In the genomic region with DNA sequence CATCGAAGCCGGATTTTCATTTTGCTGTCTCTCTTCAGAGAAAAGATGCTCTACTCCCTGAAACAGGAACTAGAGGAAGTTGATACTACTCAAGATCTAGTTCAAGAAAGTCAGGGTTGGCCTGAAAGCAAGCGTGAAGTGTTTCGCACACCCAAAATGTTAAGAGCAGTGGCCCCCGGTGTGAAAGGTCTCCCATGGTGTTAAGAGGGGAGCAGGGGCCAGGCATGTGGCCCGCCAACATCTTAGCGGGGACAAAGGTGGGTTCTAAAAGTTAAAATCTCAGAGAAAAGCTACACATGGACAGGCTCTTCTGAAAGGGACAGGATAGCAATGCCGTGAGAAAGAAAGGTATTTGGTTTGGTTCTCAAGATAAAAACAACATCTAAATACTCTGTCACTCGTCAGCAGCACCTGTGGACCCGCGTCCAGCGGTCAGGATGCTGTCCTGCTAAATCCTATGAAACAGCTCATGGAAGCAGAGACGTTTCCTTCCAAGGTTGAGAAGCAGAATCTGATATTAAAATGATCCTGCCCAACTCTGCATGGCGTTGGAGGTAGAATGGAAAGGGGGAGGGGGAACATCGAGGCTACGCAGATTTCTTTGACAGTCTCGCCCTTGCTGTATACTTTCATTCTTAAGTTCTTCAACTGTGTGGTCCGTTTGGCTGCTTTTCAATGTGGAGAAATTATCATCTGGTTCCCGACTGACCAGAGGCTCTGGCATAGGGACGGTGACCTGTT, we compare ENCODE assay signal across 9 mouse cellular contexts. TPM values are rescaled to one million over a fixed set of nuclear protein-coding genes. Genes with fewer than 3 reads are reported as not detected.
A peak's percentile ranks its signal among the peaks of the same experiment; 100 is the strongest.
DNase-seq lines count a peak whose midpoint lies in the region; ATAC-seq and TF ChIP-seq lines count a peak whose summit lies in the region.
"Had no signal": no experiment of that assay in that cellular context is flagged by ENCODE, and none has a peak within 500 bp of the region (broad histone marks: within the 10 kb centered on the region; RNA-seq: fewer than 3 reads in every experiment).

No protein-coding gene starts in this region.

- H3K27ac ChIP-seq in gastrocnemius, adult 2 months, result peak overlapping the region; percentile 74
- H3K27ac ChIP-seq in lung, embryonic 16.5 days (ENCODE audit: low read length), result peak overlapping the region; percentile 77
- H3K27ac ChIP-seq: forebrain, embryonic 13.5 days had no signal

- H3K4me2 ChIP-seq in lung, embryonic 16.5 days (ENCODE audit: low read depth, low read length), result peak overlapping the region; percentile 50
- H3K4me2 ChIP-seq: forebrain, embryonic 13.5 days had no signal

- no peaks in the 10 kb centered on the region for H3K9me3 ChIP-seq in lung, embryonic 16.5 days (ENCODE audit: control insufficient read depth, low read length)
- H3K9me3 ChIP-seq: forebrain, embryonic 13.5 days had no signal

- intact Hi-C loops in gastrocnemius, adult 2 months (cut with DNase I), result loop anchor here (5.0 kb wide), 1 partner anchor 73 kb away; no protein-coding TSS in a partner anchor
- intact Hi-C loops in gastrocnemius, postnatal 14 days (cut with DNase I; ENCODE audit: low total_unique reads), result no loop called here

- peak overlapping the region; percentile 48 for H3K9ac ChIP-seq in lung, embryonic 16.5 days (ENCODE audit: low read length)
- H3K9ac ChIP-seq: forebrain, embryonic 13.5 days had no signal

- no peak for TF ChIP-seq CTCF in gastrocnemius, adult 2 months (IDR thresholded peaks at IDR 0.05)

- H3K36me3 ChIP-seq in lung, embryonic 16.5 days (ENCODE audit: control insufficient read depth, insufficient read depth, low read length), result no peaks in the 10 kb centered on the region

- peak overlapping the region; percentile 62 for H3K4me3 ChIP-seq in gastrocnemius, adult 2 months
- H3K4me3 ChIP-seq in lung, embryonic 16.5 days (ENCODE audit: low read length), result peak overlapping the region; percentile 37
- H3K4me3 ChIP-seq: forebrain, embryonic 13.5 days had no signal

- no peaks in the 10 kb centered on the region for H3K4me1 ChIP-seq in lung, embryonic 16.5 days (replicated peaks; ENCODE audit: control insufficient read depth, insufficient read depth, low read length)
- H3K4me1 ChIP-seq: forebrain, embryonic 13.5 days had no signal

- ATAC-seq in lung, embryonic 16.5 days (ENCODE audit: low read depth), result no peak
- ATAC-seq in hematopoietic stem cell, adult 5-6 weeks (replicated peaks in 1 of 2; ENCODE audit: insufficient read depth in 1 of 2, low FRiP score in 2 of 2, low TSS enrichment in 1 of 2, low read depth in 1 of 2, poor library complexity in 2 of 2, severe bottlenecking in 2 of 2), result peak; percentile 28 to 38; a peak in 2 of 4 replicates
- peak; percentile 19; the same call in 1 of the 2 replicates for ATAC-seq in megakaryocyte-erythroid progenitor cell, adult 5-6 weeks (replicated peaks; ENCODE audit: low FRiP score, low TSS enrichment, poor library complexity, severe bottlenecking)
- ATAC-seq: forebrain, embryonic 13.5 days had no signal

- DNase-seq in gastrocnemius, adult 2 months, result no peak
- no peak for DNase-seq in gastrocnemius, postnatal 14 days
- no peak for DNase-seq in lung, postnatal 36 days
- DNase-seq in cerebellum, adult 9-10 months, result no peak
- DNase-seq in urinary bladder, postnatal 10 days (ENCODE audit: low spot score), result no peak

- WGBS in lung, embryonic 16.5 days, result 51% methylated on average over 20 of the region's 20 CpGs

- no peaks in the 10 kb centered on the region for H3K27me3 ChIP-seq in lung, embryonic 16.5 days (ENCODE audit: control insufficient read depth, insufficient read depth, low read depth, low read length)
- H3K27me3 ChIP-seq: forebrain, embryonic 13.5 days had no signal

RNA-seq across cellular contexts. Expression of gene Cep19, which starts 30.0 kb away (rescaled TPM):
- total RNA-seq in gastrocnemius, adult 2 months (2021), result 1 to 10 TPM; 8.3 to 8.4 TPM
- 1 to 10 TPM; 6.1 to 7.6 TPM for total RNA-seq in gastrocnemius, postnatal 14 days (2021)
- polyA plus RNA-seq in lung, embryonic 16.5 days (2015; fragmentation: Nextera tagmentation; extraction: Ambion mirVana), result 31.7 and 31.9 TPM in 2 replicates
- 46.1 and 72.0 TPM in 2 replicates for total RNA-seq in hematopoietic stem cell, adult 5-6 weeks (2017)
- total RNA-seq in megakaryocyte-erythroid progenitor cell, adult 5-6 weeks (2014; fragmentation: Nextera tagmentation), result 8.0 and 11.6 TPM in 2 replicates
- 11.7 and 19.5 TPM in 2 replicates for total RNA-seq in megakaryocyte-erythroid progenitor cell, adult 5-6 weeks (2017)

RNA-seq across cellular contexts. Expression of gene Pigx, which starts 30.1 kb away (rescaled TPM):
- 10 to 100 TPM; 11.3 to 12.6 TPM for total RNA-seq in gastrocnemius, adult 2 months (2021)
- 10 to 100 TPM; 12.3 to 12.9 TPM for total RNA-seq in gastrocnemius, postnatal 14 days (2021)
- polyA plus RNA-seq in lung, embryonic 16.5 days (2015; fragmentation: Nextera tagmentation; extraction: Ambion mirVana), result 84.6 and 85.1 TPM in 2 replicates
- total RNA-seq in hematopoietic stem cell, adult 5-6 weeks (2017), result 60.6 and 94.2 TPM in 2 replicates
- 31.9 and 53.7 TPM in 2 replicates for total RNA-seq in megakaryocyte-erythroid progenitor cell, adult 5-6 weeks (2014; fragmentation: Nextera tagmentation)
- 24.8 and 43.2 TPM in 2 replicates for total RNA-seq in megakaryocyte-erythroid progenitor cell, adult 5-6 weeks (2017)

RNA-seq across cellular contexts. Expression of gene Nrros, which starts 35.8 kb away (rescaled TPM):
- total RNA-seq in gastrocnemius, adult 2 months (2021), result 1 to 10 TPM; 1.6 TPM
- total RNA-seq in gastrocnemius, postnatal 14 days (2021), result 1 to 10 TPM; 5.3 to 5.6 TPM
- polyA plus RNA-seq in lung, embryonic 16.5 days (2015; fragmentation: Nextera tagmentation; extraction: Ambion mirVana), result 45.8 and 51.1 TPM in 2 replicates
- 78.9 and 112 TPM in 2 replicates for total RNA-seq in hematopoietic stem cell, adult 5-6 weeks (2017)
- total RNA-seq in megakaryocyte-erythroid progenitor cell, adult 5-6 weeks (2014; fragmentation: Nextera tagmentation), result 40.4 and 53.3 TPM in 2 replicates
- total RNA-seq in megakaryocyte-erythroid progenitor cell, adult 5-6 weeks (2017), result 33.4 and 40.3 TPM in 2 replicates

RNA-seq across cellular contexts. Expression of gene Bex6, which starts 50.0 kb away (rescaled TPM):
- not detected for total RNA-seq in gastrocnemius, adult 2 months (2021)
- not detected for total RNA-seq in gastrocnemius, postnatal 14 days (2021)
- 0.28 TPM in 1 of 2 replicates, not detected in the other for polyA plus RNA-seq in lung, embryonic 16.5 days (2015; fragmentation: Nextera tagmentation; extraction: Ambion mirVana)
- 54.4 and 58.5 TPM in 2 replicates for total RNA-seq in hematopoietic stem cell, adult 5-6 weeks (2017)
- 0.81 TPM in 1 of 2 replicates, not detected in the other for total RNA-seq in megakaryocyte-erythroid progenitor cell, adult 5-6 weeks (2014; fragmentation: Nextera tagmentation)
- 3.6 TPM in 1 of 2 replicates, not detected in the other for total RNA-seq in megakaryocyte-erythroid progenitor cell, adult 5-6 weeks (2017)
- polyA plus RNA-seq: forebrain, embryonic 13.5 days had no signal

RNA-seq across cellular contexts. Expression of gene Pak2, which starts 50.5 kb away (rescaled TPM):
- 10 to 100 TPM; 13.3 to 15.8 TPM for total RNA-seq in gastrocnemius, adult 2 months (2021)
- 10 to 100 TPM; 18.9 to 19.7 TPM for total RNA-seq in gastrocnemius, postnatal 14 days (2021)
- polyA plus RNA-seq in lung, embryonic 16.5 days (2015; fragmentation: Nextera tagmentation; extraction: Ambion mirVana), result 33.1 and 36.5 TPM in 2 replicates
- total RNA-seq in hematopoietic stem cell, adult 5-6 weeks (2017), result 69.2 and 72.4 TPM in 2 replicates
- 29.9 and 48.9 TPM in 2 replicates for total RNA-seq in megakaryocyte-erythroid progenitor cell, adult 5-6 weeks (2014; fragmentation: Nextera tagmentation)
- total RNA-seq in megakaryocyte-erythroid progenitor cell, adult 5-6 weeks (2017), result 39.2 and 44.8 TPM in 2 replicates

Comparison
In these comparisons a context has a peak if more than half of its experiments do, and no peak if none do; other contexts are left out.
1. RNA of gene Nrros, which starts 35.8 kb away (total RNA-seq): 78.9 to 112 TPM in hematopoietic stem cell, adult 5-6 weeks and 33.4 to 53.3 TPM in megakaryocyte-erythroid progenitor cell, adult 5-6 weeks; 5.3 to 5.6 TPM in gastrocnemius, postnatal 14 days and 1.6 TPM in gastrocnemius, adult 2 months; every median in the first group is over 4 times any median in the second.